Mouse (Mus musculus) neutrophil, adult 5-6 weeks (primary cell): ENCODE results near the gene Actr5. TPM values are rescaled to one million over a fixed set of nuclear protein-coding genes. Genes with fewer than 3 reads are reported as not detected.

Experiments used
- ATAC-seq: fragments of 151-379, 151-347 bp; 2 replicates; pipeline ENCODE4 v1.8.0; 2017; ENCODE audit warnings: mild to moderate bottlenecking, moderate TSS enrichment; ENCODE audit not compliant: insufficient number of reproducible peaks, poor library complexity, low FRiP score, severe bottlenecking; ENCODE audit errors: extremely low read depth
- total RNA-seq: library from RNA; stranded (forward); fragments of 200-1000 nt; gene quantifications from 2 replicates; pipeline ENCODE4 v1.2.3, GENCODE M21; 2017

The Actr5 gene
- total RNA-seq, 1 experiment from 2014 or later, result 29.6 TPM

GRCm38 (mm10) chr2:158681714-158682113 is 57.0 kb downstream of the Actr5 start:
- no peak for ATAC-seq

GRCm38 (mm10) chr2:158682344-158683037 is 57.8 kb downstream of the Actr5 start:
- ATAC-seq, result peak; percentile 57

GRCm38 (mm10) chr2:158683038-158683413 is 58.3 kb downstream of the Actr5 start:
- ATAC-seq, result no peak

GRCm38 (mm10) chr2:158684247-158684843 is 59.7 kb downstream of the Actr5 start:
- ATAC-seq, result no peak

- no peak for ATAC-seq
Observed at GRCm38 (mm10) chr2:158684910-158685309, 60.2 kb downstream of the Actr5 start.

- ATAC-seq, result no peak
Observed at GRCm38 (mm10) chr2:158686394-158686793, 61.7 kb downstream of the Actr5 start.

GRCm38 (mm10) chr2:158687804-158688241 is 63.1 kb downstream of the Actr5 start:
- ATAC-seq, result no peak

Other genes with a start within 250 kb of the Actr5 start
- not detected in 2 replicates for gene Snhg11, start 249.2 kb upstream of the Actr5 start, total RNA-seq
- 71.7 and 86.1 TPM in 2 replicates for gene Ralgapb, start 215.0 kb upstream of the Actr5 start, total RNA-seq
- gene Adig, start 122.3 kb upstream of the Actr5 start, total RNA-seq, result not detected in 2 replicates
- gene Arhgap40, start 112.1 kb upstream of the Actr5 start, total RNA-seq, result not detected in 2 replicates
- gene Slc32a1, start 14.1 kb upstream of the Actr5 start, total RNA-seq, result not detected in 2 replicates
- 51.2 and 52.0 TPM in 2 replicates for gene Ppp1r16b, start 40.5 kb downstream of the Actr5 start, total RNA-seq
- gene Fam83d, start 143.2 kb downstream of the Actr5 start, total RNA-seq, result 0.12 and 0.49 TPM in 2 replicates
- 15.4 and 17.1 TPM in 2 replicates for gene Dhx35, start 169.9 kb downstream of the Actr5 start, total RNA-seq